Mouse (Mus musculus): Measurements from ENCODE around the gene Tbxas1. TPM values are rescaled to one million over a fixed set of nuclear protein-coding genes. Genes with fewer than 3 reads are reported as not detected.
A peak's percentile ranks its signal among the peaks of the same experiment; 100 is the strongest.

The Tbxas1 gene
- polyA plus RNA-seq, 1 experiment from 2014 or later, result 1.4 TPM

GRCm38 (mm10) chr6:39035039-39035438 is 159.8 kb downstream of the Tbxas1 start:
- Histone ChIP-seq H3K9me3 (no peaks in the 10 kb centered on the region), H3K4me1 (peaks cover 5% of the 10 kb centered on the region; the same call in 1 of the 2 replicates), H3K27ac (no peak overlapping the region), H3K27me3 (ENCODE audit: insufficient read depth, poor library complexity, severe bottlenecking) (no peaks in the 10 kb centered on the region), H3K36me3 (no peaks in the 10 kb centered on the region), H3K4me3 (no peak overlapping the region)
- no peak for DNase-seq (ENCODE audit: low spot score)
- WGBS, result 80% methylated on average over 6 of the region's 6 CpGs

- no peaks in the 10 kb centered on the region for H3K27me3 ChIP-seq (ENCODE audit: insufficient read depth, poor library complexity, severe bottlenecking)
These were observed 161.0 kb downstream of the Tbxas1 start for GRCm38 (mm10) chr6:39036204-39036603.

GRCm38 (mm10) chr6:39040451-39040850 is 165.2 kb downstream of the Tbxas1 start:
- DNase-seq (ENCODE audit: low spot score), result no peak
- 79% methylated on average over 9 of the region's 9 CpGs for WGBS
- Histone ChIP-seq H3K27me3 (ENCODE audit: insufficient read depth, poor library complexity, severe bottlenecking) (no peaks in the 10 kb centered on the region), H3K4me3 (no peak overlapping the region), H3K4me1 (peaks cover 5% of the 10 kb centered on the region; the same call in 1 of the 2 replicates), H3K36me3 (no peaks in the 10 kb centered on the region), H3K27ac (no peak overlapping the region), H3K9me3 (no peaks in the 10 kb centered on the region)

More at GRCm38 (mm10) chr6:39036204-39036603, 161.0 kb downstream of the Tbxas1 start:
- Histone ChIP-seq H3K4me3 (no peak overlapping the region), H3K36me3 (no peaks in the 10 kb centered on the region), H3K27ac (no peak overlapping the region), H3K9me3 (no peaks in the 10 kb centered on the region), H3K4me1 (peaks cover 5% of the 10 kb centered on the region; the same call in 1 of the 2 replicates)
- DNase-seq (ENCODE audit: low spot score), result no peak
- 75% methylated on average over 4 of the region's 4 CpGs for WGBS

- Histone ChIP-seq H3K4me3 (no peak overlapping the region), H3K4me1 (peaks cover 15% of the 10 kb centered on the region), H3K36me3 (no peaks in the 10 kb centered on the region), H3K27ac (no peak overlapping the region), H3K9me3 (no peaks in the 10 kb centered on the region), H3K27me3 (ENCODE audit: insufficient read depth, poor library complexity, severe bottlenecking) (peaks cover 3% of the 10 kb centered on the region; the same call in 1 of the 2 replicates)
- no peak for DNase-seq (ENCODE audit: low spot score)
- 49% methylated on average over 5 of the region's 5 CpGs for WGBS
These were observed 173.9 kb downstream of the Tbxas1 start for GRCm38 (mm10) chr6:39049141-39049540.

- DNase-seq (ENCODE audit: low spot score), result no peak
- Histone ChIP-seq H3K4me3 (no peak overlapping the region), H3K27me3 (ENCODE audit: insufficient read depth, poor library complexity, severe bottlenecking) (peaks cover 3% of the 10 kb centered on the region; the same call in 1 of the 2 replicates), H3K9me3 (no peaks in the 10 kb centered on the region), H3K36me3 (no peaks in the 10 kb centered on the region), H3K27ac (no peak overlapping the region), H3K4me1 (peaks cover 23% of the 10 kb centered on the region)
- WGBS, result 63% methylated on average over 6 of the region's 6 CpGs
These were observed 175.6 kb downstream of the Tbxas1 start for GRCm38 (mm10) chr6:39050836-39051235.

- Histone ChIP-seq H3K4me1 (peaks cover 29% of the 10 kb centered on the region), H3K27ac (no peak overlapping the region), H3K36me3 (no peaks in the 10 kb centered on the region), H3K4me3 (no peak overlapping the region), H3K9me3 (no peaks in the 10 kb centered on the region), H3K27me3 (ENCODE audit: insufficient read depth, poor library complexity, severe bottlenecking) (peaks cover 3% of the 10 kb centered on the region; the same call in 1 of the 2 replicates)
- no peak for DNase-seq (ENCODE audit: low spot score)
- 71% methylated on average over 9 of the region's 9 CpGs for WGBS
These were observed 176.8 kb downstream of the Tbxas1 start for GRCm38 (mm10) chr6:39051799-39052556.

- 84% methylated on average over 4 of the region's 4 CpGs for WGBS
- Histone ChIP-seq H3K27ac (no peak overlapping the region), H3K36me3 (no peaks in the 10 kb centered on the region)
These were observed 177.4 kb downstream of the Tbxas1 start for GRCm38 (mm10) chr6:39052636-39053035.

GRCm38 (mm10) chr6:39054206-39054864 is 179.1 kb downstream of the Tbxas1 start:
- Histone ChIP-seq H3K4me1 (peaks cover 28% of the 10 kb centered on the region), H3K36me3 (no peaks in the 10 kb centered on the region), H3K27ac (no peak overlapping the region), H3K4me3 (no peak overlapping the region), H3K9me3 (no peaks in the 10 kb centered on the region), H3K27me3 (ENCODE audit: insufficient read depth, poor library complexity, severe bottlenecking) (peaks cover 3% of the 10 kb centered on the region; the same call in 1 of the 2 replicates)
- 85% methylated on average over 13 of the region's 13 CpGs for WGBS
- DNase-seq (ENCODE audit: low spot score), result no peak

More at GRCm38 (mm10) chr6:39052636-39053035, 177.4 kb downstream of the Tbxas1 start:
- peaks cover 29% of the 10 kb centered on the region for H3K4me1 ChIP-seq
- no peak overlapping the region for H3K4me3 ChIP-seq
- no peaks in the 10 kb centered on the region for H3K9me3 ChIP-seq
- DNase-seq (ENCODE audit: low spot score), result no peak
- peaks cover 3% of the 10 kb centered on the region; the same call in 1 of the 2 replicates for H3K27me3 ChIP-seq (ENCODE audit: insufficient read depth, poor library complexity, severe bottlenecking)

GRCm38 (mm10) chr6:39054878-39055508 is 179.8 kb downstream of the Tbxas1 start:
- no peak overlapping the region; the same call in 1 of the 2 replicates for H3K27ac ChIP-seq
- H3K27me3 ChIP-seq (ENCODE audit: insufficient read depth, poor library complexity, severe bottlenecking), result peaks cover 3% of the 10 kb centered on the region; the same call in 1 of the 2 replicates
- H3K4me3 ChIP-seq, result no peak overlapping the region
- no peaks in the 10 kb centered on the region for H3K36me3 ChIP-seq
- H3K4me1 ChIP-seq, result peaks cover 28% of the 10 kb centered on the region
- no peaks in the 10 kb centered on the region for H3K9me3 ChIP-seq
- no peak for DNase-seq (ENCODE audit: low spot score)
- 79% methylated on average over 6 of the region's 6 CpGs for WGBS

- no peak overlapping the region for H3K4me3 ChIP-seq
- peaks cover 31% of the 10 kb centered on the region for H3K4me1 ChIP-seq
- H3K27ac ChIP-seq, result peak overlapping the region; percentile 63
- H3K9me3 ChIP-seq, result no peaks in the 10 kb centered on the region
- H3K27me3 ChIP-seq (ENCODE audit: insufficient read depth, poor library complexity, severe bottlenecking), result no peaks in the 10 kb centered on the region; the same call in 1 of the 2 replicates
- no peaks in the 10 kb centered on the region for H3K36me3 ChIP-seq
- DNase-seq (ENCODE audit: low spot score), result no peak
- WGBS, result 62% methylated on average over 7 of the region's 7 CpGs
These were observed 180.6 kb downstream of the Tbxas1 start for GRCm38 (mm10) chr6:39055831-39056261.

- Histone ChIP-seq H3K4me1 (peaks cover 34% of the 10 kb centered on the region), H3K36me3 (no peaks in the 10 kb centered on the region), H3K9me3 (no peaks in the 10 kb centered on the region), H3K27me3 (ENCODE audit: insufficient read depth, poor library complexity, severe bottlenecking) (no peaks in the 10 kb centered on the region; the same call in 1 of the 2 replicates), H3K27ac (no peak overlapping the region), H3K4me3 (no peak overlapping the region)
- WGBS, result 96% methylated on average over 1 of the region's 1 CpGs
- no peak for DNase-seq (ENCODE audit: low spot score)
These were observed 182.0 kb downstream of the Tbxas1 start for GRCm38 (mm10) chr6:39057161-39057560.

- Histone ChIP-seq H3K4me3 (no peak overlapping the region), H3K4me1 (peaks cover 34% of the 10 kb centered on the region), H3K27me3 (ENCODE audit: insufficient read depth, poor library complexity, severe bottlenecking) (no peaks in the 10 kb centered on the region), H3K9me3 (no peaks in the 10 kb centered on the region), H3K27ac (no peak overlapping the region), H3K36me3 (no peaks in the 10 kb centered on the region)
- DNase-seq (ENCODE audit: low spot score), result no peak
- WGBS, result 55% methylated on average over 3 of the region's 3 CpGs
These were observed 183.2 kb downstream of the Tbxas1 start for GRCm38 (mm10) chr6:39058389-39058788.

Data from heart, embryonic 10.5 days (tissue).